Mouse (Mus musculus) olfactory bulb, adult 2 months (tissue): ENCODE data around the gene Chpf. TPM values are rescaled to one million over a fixed set of nuclear protein-coding genes. Genes with fewer than 3 reads are reported as not detected.

Source experiments
- H3K27ac ChIP-seq: fragments of 200-500 bp; 2 replicates; pipeline ENCODE4 v1.5.1; 2012; ENCODE audit warnings: low read depth, low read length; ENCODE audit not compliant: insufficient read depth
- H3K4me1 ChIP-seq: fragments of 200-500 bp; 2 replicates; pipeline ENCODE4 v1.6.1; 2012; ENCODE audit warnings: low read length; ENCODE audit not compliant: control insufficient read depth, insufficient read depth
- H3K4me3 ChIP-seq: fragments of 200-500 bp; 2 replicates; pipeline ENCODE4 v1.5.1; 2012; ENCODE audit warnings: mild to moderate bottlenecking, low read depth, low read length, moderate library complexity; ENCODE audit not compliant: insufficient read depth
- CTCF ChIP-seq: fragments of 200-500 bp; IDR thresholded peaks from 2 replicates; pipeline ENCODE4 v1.5.1; 2012; ENCODE audit warnings: low read depth, mild to moderate bottlenecking, low read length, moderate library complexity; ENCODE audit not compliant: insufficient read depth
- POLR2A ChIP-seq: fragments of 200-500 bp; IDR thresholded peaks from 2 replicates; pipeline ENCODE4 v1.6.1; 2012; ENCODE audit warnings: mild to moderate bottlenecking, low read depth, low read length, moderate library complexity; ENCODE audit not compliant: insufficient read depth
- WGBS: fragments of 180-500 bp; shearing (Covaris S2); methylation state at CpG from one replicate; pipeline ENCODE4 v1.1.7; 2018; 5-methylcytosine and 5-hydroxymethylcytosine counted together
- polyA plus RNA-seq: library from polyadenylated mRNA; stranded (reverse); fragments of >200 nt; gene quantifications from 2 replicates; pipeline ENCODE4 v1.2.4, GENCODE M21; 2012; ENCODE audit warnings: low replicate concordance; ENCODE audit not compliant: missing spikeins, insufficient read depth, insufficient read length

Gene Chpf
- polyA plus RNA-seq, 1 experiment, result not detected

DNA sequence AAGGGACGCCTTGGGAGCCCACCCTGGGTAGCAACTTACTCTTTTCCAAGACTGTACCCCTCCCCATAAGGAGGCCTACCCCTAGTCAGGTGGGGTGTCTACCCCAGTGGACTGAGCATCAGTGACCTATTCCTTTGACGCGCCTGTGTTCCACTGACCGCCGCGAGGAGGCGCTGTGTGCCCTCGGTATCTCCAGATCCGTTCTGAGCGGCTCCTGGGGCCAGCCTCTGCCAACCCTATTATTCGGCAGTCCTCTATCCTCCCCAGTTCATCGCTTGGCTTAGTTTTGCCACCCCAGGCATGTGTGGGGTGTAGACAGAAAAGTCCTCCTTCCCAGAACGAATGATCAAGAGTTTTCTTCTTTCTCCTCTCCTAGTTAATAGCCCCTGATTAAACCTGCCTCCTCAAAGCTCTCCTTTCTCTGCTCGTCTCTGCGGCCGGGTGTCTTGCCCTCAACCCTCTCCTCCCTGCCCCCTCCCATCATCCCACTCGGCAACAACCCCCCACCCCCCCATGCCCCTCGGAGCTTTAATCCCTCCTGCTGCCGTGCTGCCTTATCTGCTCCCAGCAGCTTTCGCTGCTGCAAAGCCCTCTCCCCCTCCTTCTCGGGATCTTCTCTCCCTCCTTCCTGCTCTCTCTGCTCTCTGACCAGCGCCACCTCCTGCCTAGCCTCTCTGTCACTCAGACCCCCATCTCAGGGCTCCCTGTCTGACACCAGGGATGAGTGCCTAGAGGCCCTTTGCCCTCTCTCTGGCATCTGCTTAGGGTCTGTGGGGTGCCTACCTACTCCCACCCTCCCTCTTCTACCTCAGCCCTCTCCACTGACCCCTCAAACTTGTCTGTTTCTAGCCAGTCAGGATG is 33.1 kb downstream of the Chpf start:
- Histone ChIP-seq H3K27ac (peak overlapping the region; percentile 63), H3K4me3 (no peak overlapping the region), H3K4me1 (peaks cover 89% of the 10 kb centered on the region)
- 2% methylated on average over 22 of the region's 22 CpGs for WGBS
- TF ChIP-seq CTCF, result peak; percentile 93
- TF ChIP-seq POLR2A, result no peak

DNA sequence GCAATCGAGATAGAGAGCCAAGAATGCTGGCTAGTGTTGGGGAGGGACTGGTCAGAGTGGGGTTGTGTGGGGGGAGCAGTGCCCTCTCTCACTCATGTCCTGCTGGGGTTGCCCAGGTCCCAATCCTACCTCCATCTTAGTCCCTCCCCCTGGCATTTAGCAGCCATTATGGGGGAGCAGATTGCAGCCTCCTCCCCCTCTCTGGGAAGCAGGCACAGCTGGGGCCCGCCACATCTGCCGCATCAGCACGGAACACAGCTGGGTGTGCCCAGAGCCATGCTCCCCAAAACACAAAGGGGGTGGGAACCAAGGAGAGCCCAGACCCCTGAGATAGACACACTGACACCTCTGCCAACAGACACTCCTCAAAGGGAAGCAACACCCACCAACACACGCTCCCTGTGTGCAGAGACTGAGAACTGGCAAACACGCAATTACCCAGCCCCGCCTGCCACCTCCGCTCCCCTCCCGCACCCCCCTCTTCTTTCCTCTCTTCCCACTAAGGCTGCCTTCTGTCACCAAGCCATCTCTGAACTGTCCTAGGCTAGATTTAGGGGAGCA is 33.9 kb downstream of the Chpf start:
- 1% methylated on average over 9 of the region's 9 CpGs for WGBS

DNA sequence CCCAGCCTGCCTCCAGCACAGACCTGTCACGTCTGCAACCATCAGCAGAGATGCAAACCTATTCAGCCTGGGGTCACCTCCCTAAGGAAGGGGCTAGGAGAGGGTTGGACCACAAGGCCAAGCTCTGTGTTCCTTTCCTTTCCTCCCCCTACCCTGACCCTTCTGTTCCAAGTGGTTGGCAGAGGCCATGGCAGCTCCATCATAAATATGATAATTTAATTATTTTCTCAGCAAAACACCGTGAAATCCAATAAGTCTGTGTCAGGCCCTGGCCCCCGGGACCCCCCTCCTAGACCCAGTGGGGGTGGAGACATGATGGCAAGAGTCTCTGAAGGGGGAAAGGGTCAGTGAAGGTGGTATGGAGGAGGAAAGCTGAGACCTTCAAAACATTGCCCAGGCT is 34.9 kb downstream of the Chpf start:
- H3K27ac ChIP-seq, result peak overlapping the region; percentile 69
- TF ChIP-seq CTCF (no peak), POLR2A (no peak)
- H3K4me3 ChIP-seq, result no peak overlapping the region
- H3K4me1 ChIP-seq, result peaks cover 71% of the 10 kb centered on the region
- WGBS, result 48% methylated on average over 3 of the region's 3 CpGs

More for the DNA sequence above, 33.9 kb downstream of the Chpf start:
- no peak for TF ChIP-seq CTCF
- no peak for TF ChIP-seq POLR2A
- no peak overlapping the region for H3K4me3 ChIP-seq
- H3K27ac ChIP-seq, result peak overlapping the region; percentile 35
- peaks cover 81% of the 10 kb centered on the region for H3K4me1 ChIP-seq

DNA sequence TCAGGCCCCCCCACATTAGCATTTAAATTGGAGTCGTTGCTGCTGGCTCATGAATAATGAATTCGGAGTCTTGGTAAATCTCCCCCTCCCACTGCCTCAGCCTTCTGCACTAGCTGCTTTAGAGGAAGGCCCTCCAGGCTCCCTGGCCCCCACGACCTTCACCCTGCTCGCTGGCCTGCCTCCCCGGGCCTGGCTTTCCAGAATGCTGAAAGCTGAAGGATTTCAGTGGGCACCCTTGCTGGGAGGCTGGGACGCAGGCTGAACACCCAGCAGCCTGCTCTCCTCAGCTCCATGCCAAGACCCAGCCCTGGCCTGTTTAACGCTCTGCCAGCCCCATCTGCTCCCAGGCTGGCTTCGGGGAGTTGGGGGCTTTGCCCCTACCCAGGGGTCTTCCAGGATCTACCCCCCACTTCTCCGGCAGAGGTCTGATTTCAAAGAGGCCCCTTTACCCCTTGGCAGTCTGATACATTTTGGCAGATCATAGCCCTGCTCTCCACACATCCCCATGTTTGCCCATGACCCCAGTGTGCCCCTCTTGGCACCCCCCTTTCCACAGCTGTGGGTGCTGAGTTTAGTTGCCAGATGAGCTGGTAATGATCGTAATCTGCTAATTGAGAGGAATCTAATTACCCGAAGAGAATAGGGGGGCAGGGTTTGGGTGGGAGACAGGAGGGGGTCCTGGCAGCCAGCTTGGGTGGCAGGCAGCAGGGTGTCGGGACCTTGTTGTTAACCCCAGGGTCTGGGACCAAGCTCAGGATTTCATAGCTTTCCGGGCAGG is 35.7 kb downstream of the Chpf start:
- TF ChIP-seq CTCF (no peak), POLR2A (no peak)
- H3K27ac ChIP-seq, result peak overlapping the region; percentile 7; the same call in 1 of the 2 replicates
- peaks cover 67% of the 10 kb centered on the region for H3K4me1 ChIP-seq
- H3K4me3 ChIP-seq, result no peak overlapping the region
- 17% methylated on average over 13 of the region's 13 CpGs for WGBS

DNA sequence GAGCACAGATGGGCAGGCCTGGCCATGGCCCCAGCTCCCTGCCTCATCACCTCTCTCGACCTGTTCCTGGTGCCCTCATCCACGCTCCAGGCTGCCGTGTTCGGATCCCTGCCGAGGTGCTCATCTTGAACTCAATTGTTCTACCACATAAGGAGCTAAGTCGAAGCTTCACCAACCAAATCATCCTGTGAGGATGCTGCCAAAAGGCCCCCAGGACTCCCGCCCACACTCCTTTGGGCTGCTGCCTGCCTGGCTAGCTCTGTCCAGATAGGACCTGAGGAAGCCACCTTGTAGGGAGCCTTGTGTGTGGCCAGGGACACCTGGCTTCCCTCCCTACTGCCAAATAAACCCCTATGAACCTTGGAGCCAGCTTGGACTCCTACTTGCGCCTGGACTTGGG is 36.3 kb downstream of the Chpf start:
- no peak for TF ChIP-seq POLR2A
- no peak for TF ChIP-seq CTCF
- H3K4me3 ChIP-seq, result no peak overlapping the region
- WGBS, result 41% methylated on average over 8 of the region's 8 CpGs
- peaks cover 64% of the 10 kb centered on the region for H3K4me1 ChIP-seq
- H3K27ac ChIP-seq, result no peak overlapping the region

DNA sequence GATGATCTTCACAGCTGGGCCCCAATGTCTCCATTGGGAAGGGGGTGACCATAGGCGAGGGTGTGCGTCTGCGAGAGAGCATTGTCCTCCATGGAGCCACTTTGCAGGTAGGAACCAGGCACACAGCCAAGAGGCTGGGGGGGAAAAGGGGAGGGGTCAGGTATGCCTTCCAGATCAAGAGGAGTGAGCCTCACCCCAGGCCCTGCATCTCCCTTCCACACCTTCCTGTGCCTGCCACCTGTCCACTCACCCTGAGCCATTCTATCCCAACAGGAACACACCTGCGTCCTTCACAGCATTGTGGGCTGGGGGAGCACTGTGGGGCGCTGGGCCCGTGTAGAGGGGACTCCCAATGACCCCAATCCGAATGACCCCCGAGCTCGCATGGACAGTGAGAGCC is 36.9 kb downstream of the Chpf start:
- WGBS, result 90% methylated on average over 9 of the region's 9 CpGs
- TF ChIP-seq POLR2A, result no peak
- no peak for TF ChIP-seq CTCF
- H3K4me3 ChIP-seq, result no peak overlapping the region
- H3K27ac ChIP-seq, result no peak overlapping the region
- peaks cover 58% of the 10 kb centered on the region for H3K4me1 ChIP-seq

DNA sequence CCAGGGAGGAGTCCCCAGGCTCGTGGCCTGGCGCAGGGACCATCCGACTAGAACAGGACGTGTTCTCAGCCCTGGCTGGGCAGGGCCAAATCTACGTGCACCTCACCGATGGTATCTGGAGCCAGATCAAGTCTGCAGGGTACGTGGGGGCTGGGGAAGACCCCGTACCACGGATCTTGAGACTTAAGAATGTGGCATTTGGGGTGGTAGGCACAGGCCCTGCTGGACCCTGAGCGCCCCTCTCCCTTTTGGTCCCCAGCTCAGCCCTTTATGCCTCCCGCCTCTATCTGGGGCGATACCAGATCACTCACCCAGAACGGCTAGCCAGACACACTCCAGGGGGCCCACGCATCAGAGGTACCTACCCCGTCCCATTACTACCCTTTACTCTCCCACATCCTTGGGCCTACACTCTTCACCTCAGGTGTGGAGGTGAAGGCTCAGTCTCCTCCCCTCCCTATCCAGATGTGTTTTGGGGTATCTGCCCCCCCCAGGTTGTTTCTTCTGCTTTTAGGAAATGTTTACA is 37.6 kb downstream of the Chpf start:
- H3K27ac ChIP-seq, result no peak overlapping the region
- no peak overlapping the region for H3K4me3 ChIP-seq
- no peak for TF ChIP-seq POLR2A
- no peak for TF ChIP-seq CTCF
- peaks cover 56% of the 10 kb centered on the region for H3K4me1 ChIP-seq
- WGBS, result 94% methylated on average over 15 of the region's 15 CpGs

DNA sequence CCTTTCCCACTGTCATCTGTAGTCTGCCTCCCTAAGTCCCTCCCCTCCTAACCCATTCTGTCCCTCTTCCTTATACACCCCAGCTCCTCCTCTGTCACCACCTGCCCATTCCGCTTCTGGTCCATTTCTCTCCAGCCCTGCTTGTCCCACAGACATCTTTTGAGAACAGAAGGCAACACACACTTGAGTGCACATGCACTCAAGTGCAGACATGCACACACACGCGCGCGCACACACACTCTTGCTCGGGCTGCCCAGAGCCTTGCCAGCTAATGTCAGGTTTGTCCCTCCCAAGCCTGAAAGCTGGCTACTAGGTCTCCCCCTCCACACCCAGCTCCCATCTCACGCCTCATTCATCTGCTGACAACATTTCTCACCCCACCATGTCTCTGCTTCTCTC is 38.4 kb downstream of the Chpf start:
- WGBS, result 90% methylated on average over 7 of the region's 7 CpGs

More for the DNA sequence above, 38.4 kb downstream of the Chpf start:
- peaks cover 47% of the 10 kb centered on the region for H3K4me1 ChIP-seq
- TF ChIP-seq POLR2A (no peak), CTCF (no peak)
- H3K27ac ChIP-seq, result no peak overlapping the region
- no peak overlapping the region for H3K4me3 ChIP-seq
